Mouse (Mus musculus) neural tube, embryonic 11.5 days (tissue): ENCODE measurements around the gene Unk. TPM values are rescaled to one million over a fixed set of nuclear protein-coding genes. Genes with fewer than 3 reads are reported as not detected.

Experiments
- ATAC-seq: fragments of 200-750 bp; cut with Nextera tagmentation; 2 replicates; pipeline ENCODE4 v1.8.0; 2017; ENCODE audit warnings: moderate number of reproducible peaks, mild to moderate bottlenecking, moderate TSS enrichment, moderate library complexity; ENCODE audit not compliant: insufficient read depth, low FRiP score, low TSS enrichment
- DNase-seq: peaks from one replicate; pipeline ENCODE4 v3.0.0-alpha.2; 2015; ENCODE audit warnings: low spot score
- H3K27ac ChIP-seq: fragments of 300-500 bp; sonication (generic); 2 replicates; pipeline ENCODE4 v1.5.1; 2014; ENCODE audit warnings: low read depth, mild to moderate bottlenecking, low read length
- H3K27me3 ChIP-seq: fragments of 300-500 bp; sonication (generic); 2 replicates; pipeline ENCODE4 v1.6.1; 2014; ENCODE audit warnings: mild to moderate bottlenecking, low read length, mixed read lengths; ENCODE audit not compliant: control insufficient read depth, insufficient read depth
- H3K36me3 ChIP-seq: fragments of 300-500 bp; sonication (generic); 2 replicates; pipeline ENCODE4 v1.6.1; 2014; ENCODE audit warnings: mild to moderate bottlenecking, low read length, moderate library complexity, mixed read lengths; ENCODE audit not compliant: control insufficient read depth, insufficient read depth
- H3K4me1 ChIP-seq: fragments of 300-500 bp; sonication (generic); 2 replicates; pipeline ENCODE4 v1.6.1; 2014; ENCODE audit warnings: low read length, mixed read lengths; ENCODE audit not compliant: control insufficient read depth, insufficient read depth
- H3K4me2 ChIP-seq: fragments of 300-500 bp; sonication (generic); 2 replicates; pipeline ENCODE4 v1.6.1; 2014; ENCODE audit warnings: low read depth, mild to moderate bottlenecking, moderate library complexity
- H3K4me3 ChIP-seq: fragments of 300-500 bp; sonication (generic); 2 replicates; pipeline ENCODE4 v1.5.1; 2014; ENCODE audit warnings: low read depth, low read length
- H3K9ac ChIP-seq: fragments of 300-500 bp; sonication (generic); 2 replicates; pipeline ENCODE4 v1.6.1; 2014; ENCODE audit warnings: mild to moderate bottlenecking, low read length
- H3K9me3 ChIP-seq: fragments of 300-500 bp; sonication (generic); 2 replicates; pipeline ENCODE4 v1.6.1; 2016; ENCODE audit warnings: low read length; ENCODE audit not compliant: control insufficient read depth
- WGBS: fragments of 180-500 bp; shearing (Covaris S2); extraction: QIAGEN DNeasy Blood & Tissue Kit; methylation state at CpG from one replicate; pipeline ENCODE4 v1.1.7; 2014; 5-methylcytosine and 5-hydroxymethylcytosine counted together
- polyA plus RNA-seq: library from polyadenylated mRNA; unstranded; fragments of >200 nt; fragmentation: Nextera tagmentation; extraction: Ambion mirVana; gene quantifications from 2 replicates; pipeline ENCODE4 v1.2.1, GENCODE M21; 2014

Gene Unk
- polyA plus RNA-seq, 1 experiment from 2014 or later: 30.3 TPM

DNA sequence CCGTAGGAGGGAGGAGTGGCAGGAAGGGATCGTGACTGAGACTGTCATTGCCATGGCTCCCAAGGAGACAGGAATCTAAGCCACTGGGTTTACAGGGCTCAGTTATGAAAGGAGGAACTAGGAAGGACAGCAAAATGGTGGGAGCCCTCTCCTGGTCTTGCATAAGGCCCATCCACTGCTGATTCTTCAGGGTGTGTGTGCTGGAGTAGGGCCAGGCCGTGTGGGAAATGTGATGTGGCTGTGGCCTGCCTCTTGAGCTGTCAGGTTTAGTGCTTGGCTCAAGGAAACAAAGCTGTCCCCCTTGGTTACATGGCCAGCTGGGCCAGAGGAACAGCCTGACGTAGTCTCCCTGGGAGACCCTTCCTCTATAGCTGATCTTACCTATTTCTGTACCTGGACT lies 20.1 kb downstream of the Unk start:
- no peak overlapping the region for H3K27ac ChIP-seq
- H3K36me3 ChIP-seq: peaks cover 51% of the 10 kb centered on the region

DNA sequence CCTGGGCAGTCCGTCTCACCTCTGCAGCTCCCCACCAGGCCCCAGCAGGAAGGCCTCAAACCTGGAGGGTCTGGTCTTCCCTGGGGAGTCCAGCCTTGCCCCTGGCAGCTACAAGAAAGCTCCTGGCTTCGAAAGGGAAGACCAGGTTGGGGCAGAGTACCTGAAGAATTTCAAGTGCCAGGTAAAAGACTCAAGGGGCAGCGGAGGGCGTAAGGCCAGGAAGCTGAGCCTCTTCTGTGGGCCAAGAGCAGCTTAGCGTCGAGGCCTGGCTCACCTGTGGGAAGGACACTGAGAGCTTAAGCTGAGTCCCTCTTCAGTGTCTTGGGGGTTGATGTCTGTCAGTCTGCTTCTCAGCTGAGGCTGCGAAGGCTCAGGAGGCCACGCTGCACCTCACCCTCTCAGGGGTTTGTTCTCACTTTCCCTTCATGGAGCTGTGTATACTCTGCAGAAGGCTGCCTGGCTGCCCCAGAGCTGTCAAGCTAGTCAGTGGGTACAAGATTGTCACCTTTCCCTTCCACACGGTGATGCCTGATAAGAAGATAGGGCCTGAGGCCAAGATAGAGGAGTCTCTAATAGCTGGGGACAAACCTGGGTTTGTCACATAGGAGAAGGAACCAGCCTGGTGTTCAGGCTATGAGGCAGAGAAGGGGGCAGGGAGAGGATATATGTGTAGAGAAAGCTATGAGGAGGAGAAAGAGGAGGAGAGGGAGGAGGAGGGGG lies 23.5 kb downstream of the Unk start:
- Histone ChIP-seq H3K4me2 (no peak overlapping the region), H3K27me3 (no peaks in the 10 kb centered on the region), H3K9me3 (peaks cover 3% of the 10 kb centered on the region; the same call in 1 of the 2 replicates), H3K36me3 (peaks cover 69% of the 10 kb centered on the region), H3K4me1 (no peaks in the 10 kb centered on the region), H3K27ac (no peak overlapping the region), H3K9ac (no peak overlapping the region), H3K4me3 (no peak overlapping the region)
- DNase-seq (no peak), ATAC-seq (no peak)
- WGBS: 95% methylated on average over 9 of the region's 9 CpGs

More for the DNA sequence above, 20.1 kb downstream of the Unk start:
- Histone ChIP-seq H3K9me3 (peaks cover 3% of the 10 kb centered on the region; the same call in 1 of the 2 replicates), H3K9ac (no peak overlapping the region), H3K4me2 (no peak overlapping the region), H3K27me3 (no peaks in the 10 kb centered on the region), H3K4me1 (no peaks in the 10 kb centered on the region), H3K4me3 (no peak overlapping the region)
- DNase-seq: no peak
- 86% methylated on average over 4 of the region's 4 CpGs for WGBS
- no peak for ATAC-seq

DNA sequence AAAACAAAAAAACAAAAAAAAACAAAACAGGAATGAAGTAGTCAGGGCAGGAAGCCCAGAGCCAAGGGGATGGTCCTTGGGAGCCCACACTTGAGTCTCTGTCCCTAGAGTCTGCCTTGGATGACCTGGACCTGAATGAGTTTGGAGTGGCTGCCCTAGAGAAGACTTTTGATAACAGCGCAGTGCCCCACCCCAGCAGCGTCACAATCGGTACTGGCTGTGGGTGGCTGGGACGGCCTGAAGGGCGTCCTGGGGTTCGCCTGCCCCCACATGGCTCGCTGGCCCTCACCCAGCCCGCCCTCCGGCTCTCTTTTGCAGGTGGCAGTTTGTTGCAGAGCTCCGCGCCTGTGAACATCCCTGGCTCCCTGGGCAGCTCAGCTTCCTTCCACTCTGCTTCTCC lies 25.8 kb downstream of the Unk start:
- no peak for ATAC-seq
- H3K36me3 ChIP-seq: peaks cover 61% of the 10 kb centered on the region
- no peaks in the 10 kb centered on the region for H3K4me1 ChIP-seq
- H3K27ac ChIP-seq: no peak overlapping the region
- H3K4me2 ChIP-seq: no peak overlapping the region
- no peak overlapping the region for H3K4me3 ChIP-seq
- H3K9me3 ChIP-seq: no peaks in the 10 kb centered on the region
- H3K9ac ChIP-seq: no peak overlapping the region
- no peak for DNase-seq
- H3K27me3 ChIP-seq: no peaks in the 10 kb centered on the region
- WGBS: 93% methylated on average over 11 of the region's 11 CpGs

DNA sequence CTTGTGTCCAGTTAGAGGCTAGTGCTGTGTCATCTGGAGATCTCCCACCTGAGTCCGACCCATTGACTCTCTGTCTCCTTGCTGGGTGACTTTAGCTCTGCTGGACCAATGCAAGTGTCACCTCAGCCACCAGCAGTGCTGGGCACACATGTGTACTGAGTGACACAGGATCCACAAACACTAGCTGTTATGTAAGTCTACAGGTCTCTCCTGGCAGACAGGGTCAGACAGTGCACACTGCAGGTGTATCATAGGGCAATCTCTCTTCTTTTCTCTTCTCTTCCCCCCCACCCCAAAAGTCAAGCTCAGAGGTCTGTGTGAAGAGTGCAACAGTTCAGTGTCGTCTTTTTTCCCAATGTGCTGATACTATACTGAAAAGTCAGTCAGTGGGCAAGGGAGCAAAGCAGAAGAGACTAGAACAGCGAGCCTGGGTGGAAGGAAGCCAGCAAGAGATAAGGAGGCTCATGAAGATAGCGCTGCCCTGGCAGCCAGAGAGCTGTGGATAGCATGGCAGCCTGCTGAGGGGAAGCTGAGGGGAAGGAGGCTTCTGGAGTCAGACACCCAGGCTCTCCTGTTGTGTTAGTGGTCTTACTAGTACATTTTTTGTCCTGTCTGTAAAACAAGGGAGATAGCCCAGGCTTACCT lies 27.2 kb downstream of the Unk start:
- H3K9me3 ChIP-seq: no peaks in the 10 kb centered on the region
- WGBS: 92% methylated on average over 4 of the region's 4 CpGs
- ATAC-seq (no peak), DNase-seq (no peak)
- H3K27me3 ChIP-seq: no peaks in the 10 kb centered on the region
- H3K36me3 ChIP-seq: peaks cover 59% of the 10 kb centered on the region
- H3K4me1 ChIP-seq: no peaks in the 10 kb centered on the region
- H3K4me2 ChIP-seq: no peak overlapping the region
- H3K4me3 ChIP-seq: no peak overlapping the region
- H3K27ac ChIP-seq: no peak overlapping the region
- no peak overlapping the region for H3K9ac ChIP-seq

DNA sequence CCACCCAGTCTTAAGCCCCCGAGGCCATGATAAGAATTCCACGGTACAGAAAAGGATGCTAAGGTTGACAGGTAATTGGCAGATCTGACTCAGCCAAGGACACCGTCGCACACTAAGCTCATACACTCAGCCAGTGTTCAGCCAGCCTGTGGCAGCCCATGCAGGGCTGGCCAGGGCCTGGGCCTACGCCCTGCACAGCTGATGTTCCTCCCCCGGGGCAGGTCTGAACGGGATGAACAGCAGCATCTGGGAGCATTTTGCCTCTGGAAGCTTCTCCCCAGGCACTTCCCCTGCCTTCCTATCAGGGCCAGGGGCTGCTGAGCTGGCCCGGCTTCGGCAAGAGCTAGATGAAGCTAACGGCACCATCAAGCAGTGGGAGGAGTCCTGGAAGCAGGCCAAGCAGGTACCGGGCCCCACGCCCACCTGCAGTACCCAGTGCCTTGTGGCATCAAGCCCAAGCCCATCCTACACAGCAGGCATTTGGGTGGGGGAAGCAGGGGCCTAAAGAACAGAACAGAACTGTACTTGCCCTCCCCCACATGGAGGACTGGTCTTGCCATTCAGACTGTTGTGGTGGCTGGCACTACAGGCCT lies 28.0 kb downstream of the Unk start:
- no peak overlapping the region for H3K27ac ChIP-seq
- H3K4me1 ChIP-seq: no peaks in the 10 kb centered on the region
- no peaks in the 10 kb centered on the region for H3K27me3 ChIP-seq
- no peak overlapping the region for H3K9ac ChIP-seq
- 87% methylated on average over 12 of the region's 12 CpGs for WGBS
- no peak overlapping the region for H3K4me2 ChIP-seq
- no peaks in the 10 kb centered on the region for H3K9me3 ChIP-seq
- ATAC-seq (no peak), DNase-seq (no peak)
- peaks cover 53% of the 10 kb centered on the region for H3K36me3 ChIP-seq
- no peak overlapping the region for H3K4me3 ChIP-seq

DNA sequence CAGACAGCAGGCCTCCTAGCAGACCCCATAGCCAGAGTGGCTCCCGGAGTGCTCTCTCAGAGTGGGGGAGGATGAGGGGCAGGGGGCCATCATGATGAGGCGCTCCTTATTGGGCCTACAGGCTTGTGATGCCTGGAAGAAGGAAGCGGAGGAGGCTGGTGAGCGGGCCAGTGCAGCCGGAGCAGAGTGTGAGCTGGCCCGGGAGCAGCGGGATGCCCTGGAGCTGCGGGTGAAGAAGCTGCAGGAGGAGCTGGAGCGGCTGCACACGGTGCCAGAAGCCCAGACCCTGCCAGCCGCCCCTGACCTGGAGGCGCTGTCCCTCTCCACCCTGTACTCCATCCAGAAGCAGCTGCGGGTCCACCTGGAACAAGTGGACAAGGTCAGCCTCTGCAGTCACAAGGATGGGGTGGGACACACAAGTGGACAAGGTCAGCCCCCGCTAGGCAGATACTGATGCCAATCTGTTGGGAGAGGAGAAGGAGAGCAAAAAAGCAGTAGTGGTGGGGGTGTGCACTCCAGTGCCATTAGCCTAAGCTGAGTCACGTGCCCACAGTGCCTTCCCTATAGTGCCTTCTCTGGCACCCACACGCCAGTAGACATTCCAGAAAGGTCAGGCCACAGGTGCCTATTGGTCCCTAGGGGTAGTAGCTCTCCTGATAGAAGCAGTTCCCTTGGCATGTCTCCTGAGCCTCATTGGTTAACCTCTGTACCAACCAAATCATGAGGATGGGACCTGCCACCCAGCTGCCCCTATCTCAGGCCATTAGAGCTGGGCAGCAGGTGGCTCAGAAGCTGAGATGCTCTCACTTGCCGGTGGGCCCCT lies 29.0 kb downstream of the Unk start:
- no peaks in the 10 kb centered on the region for H3K27me3 ChIP-seq
- H3K4me1 ChIP-seq: no peaks in the 10 kb centered on the region
- H3K9ac ChIP-seq: no peak overlapping the region
- no peak overlapping the region for H3K27ac ChIP-seq
- no peak for ATAC-seq
- no peak overlapping the region for H3K4me3 ChIP-seq
- no peaks in the 10 kb centered on the region for H3K9me3 ChIP-seq
- no peak for DNase-seq
- no peak overlapping the region for H3K4me2 ChIP-seq
- WGBS: 94% methylated on average over 17 of the region's 17 CpGs
- H3K36me3 ChIP-seq: peaks cover 47% of the 10 kb centered on the region

DNA sequence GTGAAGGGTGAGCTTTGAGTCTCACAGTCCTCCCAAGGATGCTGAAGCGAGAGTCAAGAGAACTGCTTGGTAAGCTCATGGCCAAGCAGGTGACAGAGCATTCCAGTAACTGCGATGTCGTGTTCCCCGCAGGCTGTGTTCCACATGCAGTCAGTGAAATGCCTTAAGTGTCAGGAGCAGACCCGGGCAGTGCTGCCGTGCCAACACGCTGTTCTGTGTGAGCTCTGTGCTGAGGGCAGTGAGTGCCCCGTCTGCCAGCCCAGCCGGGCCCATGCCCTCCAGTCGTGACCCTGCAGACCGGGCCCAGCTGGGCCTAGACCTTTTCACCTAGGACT lies 29.5 kb downstream of the Unk start:
- Histone ChIP-seq H3K27ac (no peak overlapping the region), H3K4me2 (no peak overlapping the region), H3K9me3 (no peaks in the 10 kb centered on the region), H3K9ac (no peak overlapping the region), H3K27me3 (no peaks in the 10 kb centered on the region), H3K36me3 (peaks cover 45% of the 10 kb centered on the region), H3K4me3 (no peak overlapping the region), H3K4me1 (no peaks in the 10 kb centered on the region)
- DNase-seq: no peak
- ATAC-seq: no peak
- WGBS: 96% methylated on average over 11 of the region's 11 CpGs

DNA sequence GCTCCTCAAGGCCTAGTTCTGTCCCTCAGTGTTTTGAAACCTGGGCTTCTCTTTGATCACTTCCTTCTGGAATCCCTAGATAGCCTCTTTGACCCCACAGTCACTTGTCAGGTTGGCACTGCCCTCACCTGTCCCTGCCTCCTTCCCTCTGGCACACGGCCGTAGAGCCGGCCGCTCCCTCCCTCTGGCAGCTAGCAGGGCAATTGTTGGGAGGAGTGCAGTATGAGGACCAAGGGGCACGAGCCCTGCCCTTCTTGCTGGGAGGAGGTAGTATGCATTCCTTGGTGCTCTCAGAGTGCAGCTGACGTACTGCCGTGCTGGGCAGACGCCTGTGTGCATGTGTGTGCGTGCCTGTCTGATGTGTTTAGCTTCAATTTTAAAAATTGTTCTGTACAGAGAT lies 30.5 kb downstream of the Unk start:
- WGBS: 92% methylated on average over 9 of the region's 9 CpGs
- peaks cover 36% of the 10 kb centered on the region for H3K36me3 ChIP-seq
- H3K4me3 ChIP-seq: no peak overlapping the region
- DNase-seq (no peak), ATAC-seq (no peak)
- no peak overlapping the region for H3K27ac ChIP-seq
- no peak overlapping the region for H3K4me2 ChIP-seq
- no peaks in the 10 kb centered on the region for H3K27me3 ChIP-seq
- no peaks in the 10 kb centered on the region for H3K4me1 ChIP-seq
- H3K9me3 ChIP-seq: no peaks in the 10 kb centered on the region
- no peak overlapping the region for H3K9ac ChIP-seq
